Mouse (Mus musculus) kidney, adult 8-10 months (tissue): Measurements from ENCODE around the gene Elp4.

Experiments used
- DNase-seq, 2 experiments: peaks; one replicate each; pipeline ENCODE4 v3.0.0; 2022

Gene Elp4

GRCm38 (mm10) chr2:105903896-105904756 is at the start of gene Elp4, which contains the start of gene Immp1l:
Gene Elp4 (minus strand): TSS chr2:105904564.
Gene Immp1l (plus strand): TSS chr2:105904638.
- peak; percentile 98 for DNase-seq

DNA sequence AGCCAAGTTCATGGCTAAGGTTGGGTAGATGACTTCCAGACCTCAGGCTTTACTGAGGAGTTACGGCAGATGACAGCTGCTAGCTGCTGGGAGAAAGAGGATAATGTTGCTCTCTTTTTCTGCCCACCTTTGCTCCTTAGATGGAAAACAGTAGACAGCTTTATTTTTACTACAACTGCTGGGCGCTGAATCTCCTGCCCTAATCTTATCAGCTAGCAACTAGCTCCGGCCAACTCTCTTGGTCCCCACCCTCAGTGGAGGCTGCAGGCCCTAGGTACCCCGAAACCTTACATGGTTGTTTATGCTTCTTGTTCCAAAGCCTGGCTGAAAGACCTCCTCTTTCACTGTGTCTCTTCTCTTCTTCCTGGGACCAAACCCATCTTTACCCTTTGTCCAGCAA is 49.5 kb upstream of the Elp4 start:
- DNase-seq: no peak

- no peak for DNase-seq
These were observed 47.1 kb upstream of the Elp4 start for GRCm38 (mm10) chr2:105951350-105951940.

- DNase-seq: no peak
These were observed 45.8 kb upstream of the Elp4 start for GRCm38 (mm10) chr2:105950131-105950530.

- DNase-seq: no peak
These were observed 13.4 kb upstream of the Elp4 start for GRCm38 (mm10) chr2:105917623-105918346.

DNA sequence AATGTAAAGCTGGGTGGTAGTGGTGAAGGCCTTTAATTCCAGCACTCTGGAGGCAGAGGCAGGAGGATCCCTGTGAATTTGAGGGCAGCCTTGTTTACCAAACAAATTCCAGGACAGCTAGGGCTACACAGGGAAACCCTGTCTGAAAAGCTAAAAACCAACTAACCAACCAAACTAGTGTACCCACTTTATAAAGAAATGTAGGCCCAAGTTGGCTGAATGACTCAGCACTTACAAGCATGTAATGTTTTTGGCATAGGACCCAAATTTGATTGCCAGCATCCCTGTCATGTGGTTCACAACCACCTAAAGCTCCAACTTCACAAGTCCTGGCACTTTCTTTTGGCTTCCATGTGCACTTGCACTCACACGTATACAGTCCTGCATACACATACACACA is 12.3 kb upstream of the Elp4 start:
- DNase-seq: no peak

- DNase-seq: no peak
These were observed 9.4 kb upstream of the Elp4 start for GRCm38 (mm10) chr2:105913655-105914366.

DNA sequence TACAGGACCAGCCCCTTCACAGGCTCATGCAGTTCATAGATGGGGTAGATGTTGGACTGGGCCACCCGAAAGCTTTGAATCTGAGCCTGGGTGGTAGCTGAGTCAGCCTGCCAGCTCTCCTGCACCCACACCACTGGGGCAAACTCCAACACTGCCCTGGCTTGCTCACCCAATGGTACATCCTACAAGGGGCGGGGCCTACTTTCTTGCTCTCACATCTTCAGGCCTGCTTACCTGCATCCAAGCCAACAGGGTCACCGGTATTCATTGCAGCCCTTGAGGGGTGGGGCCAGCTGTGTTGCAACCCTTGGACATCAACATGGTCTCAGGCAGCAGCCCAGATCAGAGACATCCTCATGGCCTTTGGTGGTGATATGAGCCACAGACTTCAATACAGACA is 6.2 kb upstream of the Elp4 start:
- DNase-seq: peak; percentile 16 to 33

- peak; percentile 41 to 68 for DNase-seq
These were observed 4.0 kb upstream of the Elp4 start for GRCm38 (mm10) chr2:105908351-105908750.

- DNase-seq: no peak
These were observed 388 bp upstream of the Elp4 start for GRCm38 (mm10) chr2:105904757-105905146.

DNA sequence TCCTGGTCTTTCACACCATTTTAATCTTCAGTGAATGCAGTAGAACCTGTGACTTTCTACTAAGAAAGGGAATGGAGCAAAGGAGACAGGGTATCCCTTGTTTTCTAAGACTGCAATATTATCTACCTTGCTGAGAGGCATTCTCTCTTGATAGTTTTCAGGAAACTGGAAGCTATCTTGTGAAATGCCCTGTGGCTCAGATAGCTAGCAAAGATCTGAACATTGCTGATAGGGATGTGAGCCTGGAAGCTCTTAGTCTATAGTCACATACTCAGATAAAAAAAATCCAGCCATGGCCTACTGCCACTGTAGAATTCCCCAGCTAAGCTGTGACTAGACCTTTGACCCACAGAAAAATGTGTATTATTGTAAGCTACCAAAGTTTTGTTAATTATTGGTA is 13.5 kb downstream of the Elp4 start:
- DNase-seq: no peak

- no peak for DNase-seq
These were observed 31.0 kb downstream of the Elp4 start for GRCm38 (mm10) chr2:105873403-105873802.

GRCm38 (mm10) chr2:105854740-105855139 is 49.6 kb downstream of the Elp4 start:
- DNase-seq: peak in 1 of 2 experiments; percentile 8

DNA sequence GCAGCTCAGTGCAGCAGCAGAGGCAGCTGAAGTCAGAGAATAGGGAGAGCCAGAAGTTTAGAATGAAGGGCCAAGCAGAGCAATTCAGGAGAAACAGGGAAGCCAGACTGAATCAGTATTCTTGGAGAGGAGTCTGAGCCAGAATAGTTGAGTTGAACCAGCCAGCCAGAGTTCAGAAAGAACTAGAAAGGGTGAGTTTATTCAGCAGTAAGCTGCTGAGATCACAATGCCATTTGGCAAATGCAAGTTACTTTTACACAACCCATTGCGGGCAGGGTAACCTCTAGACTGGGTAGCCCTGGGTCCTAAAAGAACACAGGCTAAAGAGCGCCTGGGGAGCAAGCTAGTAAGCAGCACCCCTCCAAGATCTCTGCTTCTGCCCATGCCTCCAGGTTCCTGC is 51.4 kb downstream of the Elp4 start:
- no peak for DNase-seq

DNA sequence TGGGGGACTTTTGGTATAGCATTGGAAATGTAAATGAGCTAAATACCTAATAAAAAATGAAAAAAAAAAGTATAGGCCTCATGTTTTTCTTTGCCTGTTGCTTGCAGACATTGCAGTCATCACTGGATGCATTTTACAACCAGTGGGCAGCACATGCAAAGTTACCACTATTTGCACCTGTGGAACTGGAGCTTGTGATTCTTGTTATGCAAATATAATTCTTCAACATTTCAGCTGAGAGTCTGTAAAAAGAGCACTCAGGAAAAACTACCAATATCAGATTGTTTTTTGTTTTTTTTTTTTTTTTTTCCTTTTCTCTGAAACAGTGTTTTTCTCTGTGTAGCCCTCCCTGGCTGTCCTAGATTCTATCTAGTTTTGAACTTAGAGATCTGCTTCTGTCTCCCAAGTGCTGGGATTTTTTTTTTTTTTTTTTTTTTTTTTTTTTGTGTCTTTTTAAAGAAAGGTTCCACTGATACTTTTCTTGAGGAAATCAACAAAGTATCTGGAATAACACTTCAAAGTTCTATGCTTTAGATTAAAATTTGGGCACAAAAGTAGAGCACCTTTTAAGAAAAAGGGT is 52.6 kb downstream of the Elp4 start:
- DNase-seq: no peak

DNA sequence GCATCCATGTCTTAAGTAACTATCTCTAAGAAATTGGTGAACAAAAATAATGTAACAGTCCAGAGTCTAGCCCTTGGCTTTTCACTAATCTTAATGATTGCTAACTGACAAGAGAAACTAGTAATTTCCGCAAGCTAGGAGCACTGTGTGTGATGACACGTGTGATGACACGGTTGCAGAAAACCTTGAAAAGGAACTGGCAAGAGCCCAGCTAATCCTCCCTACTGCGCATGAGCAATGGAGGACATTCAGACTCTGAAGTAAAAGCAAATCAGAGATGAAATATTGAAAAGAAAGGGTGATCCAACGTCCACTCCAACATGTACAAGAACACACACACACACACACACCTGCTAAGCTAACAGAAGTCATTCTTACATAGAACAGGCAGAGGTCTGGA is 61.2 kb downstream of the Elp4 start:
- no peak for DNase-seq

DNA sequence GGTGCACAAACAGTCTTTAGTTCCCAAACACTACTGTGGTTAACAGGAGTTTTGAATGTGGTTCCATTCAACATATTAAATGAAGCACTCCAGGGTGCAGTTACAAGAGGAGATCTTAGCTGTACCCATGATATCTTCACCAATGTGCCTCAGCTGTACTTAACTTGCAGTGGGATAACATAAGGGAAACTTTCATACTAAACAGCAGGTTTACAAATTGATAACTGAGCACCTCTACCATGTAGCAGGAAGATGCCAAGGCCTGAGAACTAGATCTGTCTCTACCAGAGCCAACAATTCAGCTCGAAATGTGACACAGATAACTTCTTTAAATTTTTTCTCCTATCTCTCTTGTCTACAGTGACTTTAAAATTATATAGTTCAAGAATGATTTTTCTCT is 86.4 kb downstream of the Elp4 start:
- no peak for DNase-seq

GRCm38 (mm10) chr2:105815170-105815569 is 89.2 kb downstream of the Elp4 start:
- no peak for DNase-seq

DNA sequence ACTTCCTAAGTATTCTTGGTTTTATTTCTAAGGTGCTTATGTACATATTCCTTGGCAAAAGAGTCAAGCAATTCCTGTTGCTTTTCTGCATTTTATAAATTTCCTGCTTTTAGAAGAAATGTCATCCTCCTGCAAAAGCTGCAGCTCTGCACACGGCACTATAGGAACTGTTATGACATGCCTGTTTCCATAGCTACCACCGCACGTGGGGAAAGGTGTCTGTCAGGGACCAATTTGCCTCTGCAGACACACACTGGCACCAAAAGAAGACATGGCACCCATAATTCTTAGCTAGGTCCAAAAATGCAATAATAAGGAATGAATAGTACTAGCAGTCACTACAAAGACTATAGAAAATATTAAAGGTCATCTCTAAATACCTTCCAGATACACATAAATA is 91.3 kb downstream of the Elp4 start:
- no peak for DNase-seq

DNA sequence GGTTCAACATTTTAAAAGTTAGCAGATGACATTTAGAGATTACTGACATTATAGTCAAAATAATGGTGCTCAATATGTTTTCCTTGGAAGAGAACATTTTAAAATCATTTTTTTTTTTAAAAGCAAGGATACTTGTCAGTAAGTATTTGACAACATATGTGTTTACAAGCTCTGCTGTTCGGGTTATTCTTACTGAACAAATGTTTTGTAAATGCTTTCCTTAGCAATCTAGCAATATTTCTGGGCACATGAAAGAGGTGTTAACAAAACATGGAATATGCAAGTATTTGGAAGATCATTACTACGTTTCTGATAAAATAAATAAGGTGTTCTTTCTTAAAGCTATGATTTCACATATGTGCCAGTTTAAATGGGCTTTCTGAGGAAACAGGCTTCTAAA is 94.1 kb downstream of the Elp4 start:
- no peak for DNase-seq

- no peak for DNase-seq
These were observed 97.8 kb downstream of the Elp4 start for GRCm38 (mm10) chr2:105806571-105806970.

DNA sequence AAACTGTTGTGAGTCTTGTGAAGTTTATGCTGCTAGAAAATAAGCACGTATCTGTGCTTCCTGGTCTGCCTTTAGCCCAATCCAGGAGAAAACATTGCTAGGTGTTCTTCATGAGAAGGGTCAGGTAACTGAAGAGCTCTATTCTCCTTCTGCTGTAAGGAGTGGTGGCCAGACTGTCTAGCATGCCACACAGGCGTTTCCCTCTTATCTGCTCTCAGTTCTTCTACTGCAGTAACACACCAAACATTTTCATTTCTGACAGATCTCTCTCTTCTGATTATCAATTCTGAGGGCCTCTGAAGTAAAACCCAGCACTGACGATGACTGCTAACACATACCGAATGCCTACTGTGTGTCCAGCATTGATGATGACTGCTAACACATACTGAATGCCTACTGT is 98.3 kb downstream of the Elp4 start:
- DNase-seq: no peak

- DNase-seq: no peak
These were observed 99.2 kb downstream of the Elp4 start for GRCm38 (mm10) chr2:105805210-105805609.
